Mouse (Mus musculus): ENCODE results near the gene Tspyl2.

DNA sequence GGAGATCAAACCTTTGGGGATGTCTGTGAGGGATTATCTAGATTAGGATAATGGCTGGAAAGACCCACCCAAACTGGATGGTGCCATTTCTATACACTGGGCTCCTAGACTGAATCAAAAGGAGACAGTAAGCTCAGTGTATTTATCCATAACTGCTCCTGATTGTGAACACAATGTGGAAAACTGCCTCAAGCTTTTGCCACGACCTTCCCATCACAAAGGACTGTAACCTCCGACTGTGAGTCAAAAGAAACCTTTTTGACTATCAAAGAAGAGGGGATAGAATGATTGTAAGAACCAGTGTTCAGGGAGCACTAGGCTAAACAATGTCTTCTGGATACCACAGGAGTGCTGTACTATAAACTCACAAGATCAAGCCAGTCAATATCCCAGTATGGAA lies 36.0 kb downstream of the Tspyl2 start:
- TF ChIP-seq HCFC1 (IDR thresholded peaks at IDR 0.05; ENCODE audit: borderline replicate concordance, insufficient read depth, low read length): no peak
- TF ChIP-seq ZNF384 (IDR thresholded peaks at IDR 0.05; ENCODE audit: low read depth, low read length): no peak

All from ES-E14 (cell line).